Mouse (Mus musculus): Measurements from ENCODE around the gene Rps5. TPM values are rescaled to one million over a fixed set of nuclear protein-coding genes. Genes with fewer than 3 reads are reported as not detected.
A peak's percentile ranks its signal among the peaks of the same experiment; 100 is the strongest.
"Not testable (repeated sequence)": the region's sequence is repeated elsewhere in the genome, so short reads cannot be mapped to it uniquely, and the experiment has no call there.

The Rps5 gene
- polyA plus RNA-seq (2012; rRNA removed), result 782 and 785 TPM in 2 replicates

DNA sequence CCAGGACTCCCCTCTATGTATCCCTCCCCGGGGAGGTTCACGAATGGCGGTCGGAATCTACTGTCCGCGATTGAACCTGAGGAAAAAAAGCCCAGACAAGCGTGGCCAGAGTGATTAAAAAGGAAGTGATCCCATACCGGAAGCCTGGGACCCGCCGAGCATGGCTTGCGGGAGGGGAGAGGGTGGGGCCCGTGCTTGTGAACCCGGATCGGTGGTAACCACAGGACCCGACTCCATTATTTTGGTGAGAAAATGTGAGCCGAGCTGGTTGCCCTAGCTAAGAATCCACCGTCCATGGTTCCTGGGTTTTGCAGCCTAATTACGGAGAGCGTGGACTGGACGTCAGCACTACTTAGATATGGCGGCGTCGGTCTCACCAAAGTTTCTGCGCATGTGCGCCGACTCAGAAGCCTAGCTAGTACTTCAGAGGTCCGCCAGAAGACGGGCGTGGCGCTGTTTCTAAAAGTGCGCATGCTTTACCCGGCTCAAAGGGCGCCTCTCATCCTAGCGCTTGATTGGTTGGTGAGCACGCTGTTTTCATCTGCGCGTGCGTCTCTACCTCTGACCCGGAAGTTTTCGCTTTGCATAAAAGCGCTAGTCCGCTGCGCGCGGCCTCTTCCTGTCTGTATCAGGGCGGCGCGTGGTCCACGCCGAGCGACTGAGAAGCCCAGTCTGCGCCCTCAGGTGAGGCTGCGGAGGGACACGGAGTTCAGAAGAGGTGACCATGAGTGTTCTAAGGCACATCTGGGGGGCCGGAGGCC, at the start of gene Rps5:
Gene Rps5 (plus strand): TSS at position 586 of the 761 bp plus-strand sequence.
- Histone ChIP-seq H3K4me1 (ENCODE audit: control insufficient read depth, insufficient read depth, low read length) (peaks cover 2% of the 10 kb centered on the region; the same call in 1 of the 2 replicates), H3K27ac (ENCODE audit: insufficient read depth, low read length) (peak within 1 kb of the TSS; percentile 58), H3K4me3 (ENCODE audit: insufficient read depth, low read length) (peak within 1 kb of the TSS; percentile 58)
- TF ChIP-seq POLR2A (IDR thresholded peaks at IDR 0.05; ENCODE audit: extremely low read depth, insufficient read depth, low read length), result peak; percentile 86
- peak; percentile 57 for TF ChIP-seq CTCF (IDR thresholded peaks at IDR 0.05; ENCODE audit: extremely low read depth, insufficient read depth, low read length)

DNA sequence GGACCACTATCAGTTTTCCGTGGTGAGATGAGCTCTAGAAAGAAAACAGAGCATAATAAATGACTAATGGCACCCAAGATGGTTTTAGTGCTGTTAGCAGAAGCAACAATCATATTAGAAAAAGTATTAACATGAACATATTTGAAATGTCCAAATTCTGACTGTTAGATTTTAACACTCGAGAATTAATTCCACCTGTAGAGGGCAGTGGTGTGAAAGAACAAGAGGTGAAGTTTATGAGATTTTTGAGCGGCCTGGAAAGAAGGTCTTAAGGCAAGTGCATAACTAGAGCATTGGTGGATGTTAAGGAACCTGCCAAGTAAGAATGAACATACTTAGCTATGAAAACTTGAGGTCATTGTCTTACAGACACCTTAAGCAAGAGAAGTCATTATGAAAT, 47.8 kb upstream of the Rps5 start:
- H3K27ac ChIP-seq (ENCODE audit: insufficient read depth, low read length), result no peak overlapping the region
- no peaks in the 10 kb centered on the region for H3K4me1 ChIP-seq (ENCODE audit: control insufficient read depth, insufficient read depth, low read length)
- TF ChIP-seq POLR2A (IDR thresholded peaks at IDR 0.05; ENCODE audit: extremely low read depth, insufficient read depth, low read length), result no peak
- no peak for TF ChIP-seq CTCF (IDR thresholded peaks at IDR 0.05; ENCODE audit: extremely low read depth, insufficient read depth, low read length)
- H3K4me3 ChIP-seq (ENCODE audit: insufficient read depth, low read length), result no peak overlapping the region

DNA sequence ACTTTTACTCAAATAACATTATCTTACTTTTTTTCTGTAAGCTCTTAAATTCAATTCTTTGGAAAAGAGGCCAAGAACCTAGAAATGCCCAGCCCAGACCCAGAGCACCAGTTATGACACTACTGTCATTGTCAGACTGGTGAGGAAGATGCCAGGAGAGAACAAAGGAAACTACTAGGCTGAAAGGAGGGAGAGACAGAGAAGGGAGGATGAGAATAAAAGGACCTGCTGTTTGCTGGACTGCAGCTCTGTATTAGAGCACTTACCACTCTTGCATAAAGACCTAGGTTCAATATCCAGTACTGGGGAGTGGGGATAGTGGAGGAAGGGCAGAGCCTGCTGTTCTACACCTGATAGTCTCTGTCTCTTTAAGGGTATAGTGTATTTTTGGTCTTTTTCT, 42.1 kb upstream of the Rps5 start:
- no peak for TF ChIP-seq CTCF (IDR thresholded peaks at IDR 0.05; ENCODE audit: extremely low read depth, insufficient read depth, low read length)
- TF ChIP-seq POLR2A (IDR thresholded peaks at IDR 0.05; ENCODE audit: extremely low read depth, insufficient read depth, low read length), result no peak
- Histone ChIP-seq H3K4me1 (ENCODE audit: control insufficient read depth, insufficient read depth, low read length) (peaks cover 3% of the 10 kb centered on the region; the same call in 1 of the 2 replicates), H3K4me3 (ENCODE audit: insufficient read depth, low read length) (no peak overlapping the region), H3K27ac (ENCODE audit: insufficient read depth, low read length) (no peak overlapping the region)

GRCm38 (mm10) chr7:12880497-12880896, 41.6 kb upstream of the Rps5 start:
- H3K27ac ChIP-seq (ENCODE audit: insufficient read depth, low read length); H3K4me1 ChIP-seq (ENCODE audit: control insufficient read depth, insufficient read depth, low read length): not testable (repeated sequence)
- peak overlapping the region; percentile 70 for H3K4me3 ChIP-seq (ENCODE audit: insufficient read depth, low read length)

DNA sequence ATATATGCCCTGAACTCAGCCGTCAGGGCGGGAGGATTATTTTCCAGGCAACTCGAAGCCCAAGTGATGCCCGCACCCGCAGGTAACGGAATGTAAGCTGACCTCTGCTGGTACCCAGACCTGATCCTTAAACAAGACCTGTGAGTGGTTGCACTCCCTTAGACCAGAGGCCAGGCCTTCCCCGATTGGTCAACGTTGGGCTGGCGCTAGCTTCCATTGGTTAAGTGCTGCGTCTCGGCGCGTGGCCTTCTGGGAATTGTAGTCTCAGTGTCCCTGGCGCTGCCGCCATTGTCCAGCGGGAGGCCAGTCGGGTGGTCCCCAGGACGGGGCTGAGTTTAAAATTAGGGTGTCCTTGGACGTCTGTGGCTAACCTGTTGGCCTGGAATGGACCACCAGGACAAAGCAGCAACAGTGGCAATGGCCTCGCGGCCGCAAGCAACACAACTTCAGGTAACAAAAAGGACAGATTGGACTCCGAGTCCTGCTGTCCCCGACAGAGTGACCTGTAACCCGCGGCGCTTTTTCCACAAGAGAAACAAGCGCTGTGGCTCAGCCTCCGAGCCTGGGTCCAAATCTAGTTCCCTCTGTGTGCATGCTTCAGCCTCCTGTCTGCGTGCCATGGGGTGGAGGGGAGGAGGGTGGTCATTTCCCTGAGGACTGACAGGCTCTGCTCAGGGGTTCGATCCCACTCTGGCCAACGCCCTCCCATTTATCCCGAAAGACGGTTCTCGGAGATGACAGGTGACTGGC, 41.0 kb upstream of the Rps5 start, which contains the start of gene Zfp128:
Gene Zfp128 (plus strand): TSS at position 267 of the 750 bp plus-strand sequence.
- peaks cover 3% of the 10 kb centered on the region; the same call in 1 of the 2 replicates for H3K4me1 ChIP-seq (ENCODE audit: control insufficient read depth, insufficient read depth, low read length)
- H3K4me3 ChIP-seq (ENCODE audit: insufficient read depth, low read length), result peak within 1 kb of the TSS; percentile 70
- TF ChIP-seq CTCF (IDR thresholded peaks at IDR 0.05; ENCODE audit: extremely low read depth, insufficient read depth, low read length) (no peak), POLR2A (IDR thresholded peaks at IDR 0.05; ENCODE audit: extremely low read depth, insufficient read depth, low read length) (peak; percentile 69)
- no peak within 1 kb of the TSS for H3K27ac ChIP-seq (ENCODE audit: insufficient read depth, low read length)

DNA sequence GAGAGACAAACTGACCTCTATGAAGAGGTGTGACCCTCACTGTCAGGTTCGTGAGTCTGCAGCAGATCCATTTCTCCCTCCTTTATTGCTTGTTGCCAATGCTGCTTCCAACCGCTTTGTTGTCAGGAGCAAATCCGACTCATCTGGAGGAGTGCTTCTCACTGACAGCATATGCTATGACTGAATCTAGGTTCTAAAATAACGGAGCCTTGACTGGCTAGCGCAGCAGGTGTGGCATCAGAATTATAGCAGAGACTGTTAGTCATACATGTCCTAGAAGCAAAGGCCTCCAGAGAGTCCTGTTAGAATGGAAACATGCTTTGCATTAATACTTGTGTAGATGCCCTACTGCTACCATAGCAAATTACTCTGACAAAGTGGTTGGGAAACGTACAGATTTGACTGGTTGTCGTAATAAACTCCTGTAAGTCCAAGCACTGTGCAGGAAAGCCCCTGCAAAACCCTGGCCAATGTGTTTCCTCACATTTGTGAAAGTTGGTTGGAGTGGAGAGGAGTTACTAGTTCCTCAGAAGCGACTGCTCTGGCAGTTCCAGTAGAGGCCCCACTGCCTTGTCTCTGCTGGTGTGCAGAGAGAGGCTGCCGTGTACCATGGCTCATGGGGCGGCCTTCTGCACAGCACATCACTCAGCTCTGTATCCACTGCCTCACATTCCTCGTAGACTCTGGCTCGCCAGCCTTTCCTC, 35.4 kb upstream of the Rps5 start:
- TF ChIP-seq POLR2A (IDR thresholded peaks at IDR 0.05; ENCODE audit: extremely low read depth, insufficient read depth, low read length) (no peak), CTCF (IDR thresholded peaks at IDR 0.05; ENCODE audit: extremely low read depth, insufficient read depth, low read length) (no peak)
- no peak overlapping the region for H3K27ac ChIP-seq (ENCODE audit: insufficient read depth, low read length)
- peaks cover 2% of the 10 kb centered on the region; the same call in 1 of the 2 replicates for H3K4me1 ChIP-seq (ENCODE audit: control insufficient read depth, insufficient read depth, low read length)
- H3K4me3 ChIP-seq (ENCODE audit: insufficient read depth, low read length), result no peak overlapping the region

GRCm38 (mm10) chr7:12887585-12887984, 34.5 kb upstream of the Rps5 start:
- H3K4me3 ChIP-seq (ENCODE audit: insufficient read depth, low read length), result no peak overlapping the region
- no peak overlapping the region for H3K27ac ChIP-seq (ENCODE audit: insufficient read depth, low read length)
- no peak for TF ChIP-seq POLR2A (IDR thresholded peaks at IDR 0.05; ENCODE audit: extremely low read depth, insufficient read depth, low read length)
- no peak for TF ChIP-seq CTCF (IDR thresholded peaks at IDR 0.05; ENCODE audit: extremely low read depth, insufficient read depth, low read length)
- H3K4me1 ChIP-seq (ENCODE audit: control insufficient read depth, insufficient read depth, low read length), result no peaks in the 10 kb centered on the region

DNA sequence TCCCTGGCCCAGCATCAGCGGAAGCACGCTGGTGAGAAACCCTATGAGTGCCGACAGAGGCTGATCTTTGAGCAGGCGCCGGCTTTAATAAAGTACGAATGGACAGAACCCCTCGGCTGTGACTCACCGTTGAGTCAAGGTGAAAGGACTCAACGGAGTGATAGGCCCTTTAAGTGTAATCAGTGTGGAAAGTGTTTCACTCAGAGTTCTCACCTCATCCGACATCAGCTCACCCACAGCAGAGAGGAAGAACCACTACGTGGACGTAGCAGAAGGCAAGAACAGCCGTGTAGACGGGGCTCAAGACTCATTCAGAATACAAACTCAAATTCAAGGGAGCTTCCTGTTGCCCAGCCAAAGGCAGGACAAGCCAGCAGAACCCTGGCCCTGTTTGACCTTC, 31.2 kb upstream of the Rps5 start:
- Histone ChIP-seq H3K4me3 (ENCODE audit: insufficient read depth, low read length) (no peak overlapping the region), H3K27ac (ENCODE audit: insufficient read depth, low read length) (no peak overlapping the region), H3K4me1 (ENCODE audit: control insufficient read depth, insufficient read depth, low read length) (no peaks in the 10 kb centered on the region)
- TF ChIP-seq CTCF (IDR thresholded peaks at IDR 0.05; ENCODE audit: extremely low read depth, insufficient read depth, low read length) (no peak), POLR2A (IDR thresholded peaks at IDR 0.05; ENCODE audit: extremely low read depth, insufficient read depth, low read length) (no peak)

- Histone ChIP-seq H3K4me1 (ENCODE audit: control insufficient read depth, insufficient read depth, low read length) (no peaks in the 10 kb centered on the region), H3K27ac (ENCODE audit: insufficient read depth, low read length) (no peak overlapping the region), H3K4me3 (ENCODE audit: insufficient read depth, low read length) (no peak overlapping the region)
- TF ChIP-seq CTCF (IDR thresholded peaks at IDR 0.05; ENCODE audit: extremely low read depth, insufficient read depth, low read length) (no peak), POLR2A (IDR thresholded peaks at IDR 0.05; ENCODE audit: extremely low read depth, insufficient read depth, low read length) (no peak)
Measured at GRCm38 (mm10) chr7:12891334-12891733, 30.8 kb upstream of the Rps5 start.

Measured in cortical plate, adult 2 months (tissue).